Mouse (Mus musculus) liver, adult 2 months (tissue): ENCODE data around the gene Olfr195. TPM values are rescaled to one million over a fixed set of nuclear protein-coding genes. Genes with fewer than 3 reads are reported as not detected.
"Not testable (repeated sequence)": the region's sequence is repeated elsewhere in the genome, so short reads cannot be mapped to it uniquely, and the experiment has no call there.

ENCODE experiments used
- DNase-seq: peaks from one replicate; pipeline ENCODE4 v3.0.0-alpha.2; 2011; ENCODE audit warnings: low read depth, low spot score; ENCODE audit errors: extremely low read depth
- H3K27ac ChIP-seq: fragments of 200-500 bp; replicated peaks from 2 replicates; pipeline ENCODE4 v1.5.1; 2012; ENCODE audit warnings: low read depth, mild to moderate bottlenecking, control low read depth, inconsistent platforms, low read length; ENCODE audit not compliant: insufficient read depth
- H3K27me3 ChIP-seq: fragments of 200-500 bp; 2 replicates; pipeline ENCODE4 v1.6.1; 2012; ENCODE audit warnings: mild to moderate bottlenecking, moderate library complexity, low read length, inconsistent platforms; ENCODE audit not compliant: control insufficient read depth, insufficient read depth
- H3K36me3 ChIP-seq: fragments of 200-500 bp; 2 replicates; pipeline ENCODE4 v1.6.1; 2012; ENCODE audit warnings: low read length, inconsistent platforms; ENCODE audit not compliant: control insufficient read depth, insufficient read depth
- H3K4me1 ChIP-seq: fragments of 200-500 bp; 2 replicates; pipeline ENCODE4 v1.6.1; 2011; ENCODE audit warnings: low read length; ENCODE audit not compliant: control insufficient read depth, insufficient read depth
- H3K4me3 ChIP-seq: fragments of 200-500 bp; 2 replicates; pipeline ENCODE4 v1.5.1; 2011; ENCODE audit warnings: low read depth, mild to moderate bottlenecking, control low read depth, low read length, moderate library complexity; ENCODE audit not compliant: insufficient read depth
- H3K79me2 ChIP-seq: fragments of 200-500 bp; 2 replicates; pipeline ENCODE4 v1.6.1; 2012; ENCODE audit warnings: inconsistent platforms, mild to moderate bottlenecking, low read length, moderate library complexity; ENCODE audit not compliant: control insufficient read depth, insufficient read depth
- H3K9ac ChIP-seq: fragments of 200-500 bp; 2 replicates; pipeline ENCODE4 v1.6.1; 2012; ENCODE audit warnings: low read depth, mild to moderate bottlenecking, control low read depth, inconsistent platforms, low read length
- CTCF ChIP-seq: fragments of 200-500 bp; IDR thresholded peaks from 2 replicates; pipeline ENCODE4 v1.5.1; 2011; ENCODE audit warnings: low read depth, low read length, control low read depth
- POLR2A ChIP-seq: fragments of 200-500 bp; IDR thresholded peaks from 2 replicates; pipeline ENCODE4 v1.6.1; 2011; ENCODE audit warnings: low read length, control low read depth; ENCODE audit not compliant: insufficient read depth; ENCODE audit errors: extremely low read depth
- WGBS: fragments of 180-500 bp; shearing (Covaris S2); methylation state at CpG from one replicate; pipeline ENCODE4 v1.1.7; 2018; 5-methylcytosine and 5-hydroxymethylcytosine counted together
- polyA plus RNA-seq: library from polyadenylated mRNA; depleted of rRNA; stranded (reverse); fragments of >200 nt; gene quantifications from 2 replicates; pipeline ENCODE4 v1.2.3, GENCODE M21; 2012; rRNA removed
- total RNA-seq: library from RNA; depleted of rRNA; stranded (reverse); fragments of >200 nt; gene quantifications from 2 replicates; pipeline ENCODE4 v1.2.3, GENCODE M21; 2014; rRNA removed

Olfr195 gene
- not detected in 2 replicates for total RNA-seq
- polyA plus RNA-seq: not detected in 2 replicates

DNA sequence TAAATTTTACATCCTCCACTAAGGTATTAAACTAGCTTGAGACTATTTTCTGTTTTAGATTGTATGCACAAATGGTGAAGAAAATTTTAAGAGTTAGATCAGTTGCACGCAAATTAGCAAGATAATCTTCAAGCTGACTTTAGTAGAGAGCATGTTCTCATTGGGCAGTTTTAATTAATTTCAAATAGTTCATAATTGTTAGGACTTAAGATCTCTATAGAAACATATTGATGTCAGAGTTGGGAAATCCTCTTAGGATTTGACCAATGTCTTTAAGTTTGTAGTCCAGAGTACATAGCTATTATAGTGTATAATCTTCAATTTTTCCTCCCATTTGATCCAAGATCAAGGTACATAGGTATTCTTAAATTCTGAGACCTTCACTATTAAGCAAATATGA is at the start of gene Olfr195:
TSS of gene Olfr195 (plus strand) at position 301 of the 400 bp plus-strand sequence.
- no peak within 1 kb of the TSS for H3K4me3 ChIP-seq
- 81% methylated on average over 1 of the region's 1 CpGs for WGBS

DNA sequence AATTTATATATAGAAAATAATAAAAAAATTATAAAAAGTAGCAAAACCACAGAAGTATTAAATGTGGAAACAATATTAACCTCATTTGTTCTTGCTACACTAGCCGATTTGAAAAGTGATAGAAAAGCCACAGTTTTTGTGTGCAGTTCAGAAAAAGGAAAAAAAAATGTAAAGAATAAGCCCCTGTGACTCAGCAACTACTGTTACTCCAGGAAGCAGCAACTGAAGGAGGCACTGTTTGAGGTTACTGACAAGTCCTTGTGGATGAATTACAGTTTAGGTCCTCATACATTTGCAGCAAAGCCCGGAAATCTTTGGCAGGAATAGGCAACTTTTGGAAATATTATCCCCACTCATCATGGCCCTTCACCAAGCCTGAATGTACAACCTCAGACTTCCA is 41.5 kb upstream of the Olfr195 start:
- TF ChIP-seq CTCF (no peak), POLR2A (no peak)
- Histone ChIP-seq H3K36me3 (no peaks in the 10 kb centered on the region), H3K4me3 (no peak overlapping the region), H3K9ac (no peak overlapping the region), H3K27me3 (no peaks in the 10 kb centered on the region), H3K79me2 (no peaks in the 10 kb centered on the region), H3K4me1 (no peaks in the 10 kb centered on the region), H3K27ac (no peak overlapping the region)
- 77% methylated on average over 2 of the region's 2 CpGs for WGBS
- DNase-seq: no peak

More for the DNA sequence above, at the start of gene Olfr195:
- no peak for DNase-seq
- H3K79me2 ChIP-seq: no peaks in the 10 kb centered on the region
- no peak within 1 kb of the TSS for H3K9ac ChIP-seq
- no peaks in the 10 kb centered on the region for H3K36me3 ChIP-seq
- no peak within 1 kb of the TSS for H3K27ac ChIP-seq
- no peaks in the 10 kb centered on the region for H3K4me1 ChIP-seq
- H3K27me3 ChIP-seq: no peaks in the 10 kb centered on the region
- TF ChIP-seq CTCF (no peak), POLR2A (no peak)

DNA sequence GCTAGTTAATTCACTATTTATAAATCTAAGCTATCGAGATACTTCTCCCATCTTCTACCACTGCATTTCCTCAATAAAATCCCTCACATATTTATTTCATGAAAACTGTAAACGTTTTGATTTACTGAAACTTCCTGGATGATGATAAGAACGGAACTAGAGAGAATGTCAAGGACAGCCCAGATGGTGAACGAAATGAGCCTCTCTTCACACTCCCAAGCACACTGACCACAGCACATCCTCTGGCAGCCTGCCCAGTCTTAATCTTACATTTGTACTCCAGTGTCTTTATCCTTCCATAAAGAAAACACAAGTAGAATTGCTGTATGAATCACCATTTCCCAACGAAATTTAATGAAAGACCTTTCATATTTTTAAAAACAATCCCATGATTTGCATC is 38.3 kb upstream of the Olfr195 start:
- not testable (repeated sequence) for H3K9ac ChIP-seq, H3K36me3 ChIP-seq, H3K4me3 ChIP-seq, H3K79me2 ChIP-seq, H3K4me1 ChIP-seq, H3K27ac ChIP-seq, H3K27me3 ChIP-seq, DNase-seq
- 47% methylated on average over 5 of the region's 5 CpGs for WGBS

DNA sequence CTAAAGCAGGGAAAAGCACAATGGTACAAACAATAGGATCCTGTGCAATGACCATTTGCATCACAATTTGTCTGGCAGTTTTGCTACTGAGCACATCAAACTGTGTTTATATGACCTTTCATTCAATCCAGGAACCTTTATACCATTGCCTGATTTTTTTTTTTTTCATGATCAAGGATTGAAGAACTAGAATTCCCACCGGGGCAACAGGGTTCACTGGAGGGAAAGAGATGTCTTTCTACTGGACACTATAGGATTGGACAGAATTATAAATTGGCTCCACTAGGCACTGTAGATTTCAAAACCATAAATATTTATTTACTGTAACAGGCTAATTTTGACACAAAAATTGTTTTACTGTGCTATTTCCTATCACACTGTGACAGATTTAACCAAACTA is 35.1 kb upstream of the Olfr195 start, which contains the start of gene Olfr193:
TSS of gene Olfr193 (minus strand) at position 101 of the 400 bp plus-strand sequence.
- no peaks in the 10 kb centered on the region for H3K4me1 ChIP-seq
- 77% methylated on average over 1 of the region's 1 CpGs for WGBS
- H3K79me2 ChIP-seq: no peaks in the 10 kb centered on the region
- DNase-seq: no peak
- no peaks in the 10 kb centered on the region for H3K27me3 ChIP-seq
- no peak within 1 kb of the TSS for H3K4me3 ChIP-seq
- H3K27ac ChIP-seq: no peak within 1 kb of the TSS
- TF ChIP-seq POLR2A: no peak
- no peak for TF ChIP-seq CTCF
- no peak within 1 kb of the TSS for H3K9ac ChIP-seq
- H3K36me3 ChIP-seq: no peaks in the 10 kb centered on the region

DNA sequence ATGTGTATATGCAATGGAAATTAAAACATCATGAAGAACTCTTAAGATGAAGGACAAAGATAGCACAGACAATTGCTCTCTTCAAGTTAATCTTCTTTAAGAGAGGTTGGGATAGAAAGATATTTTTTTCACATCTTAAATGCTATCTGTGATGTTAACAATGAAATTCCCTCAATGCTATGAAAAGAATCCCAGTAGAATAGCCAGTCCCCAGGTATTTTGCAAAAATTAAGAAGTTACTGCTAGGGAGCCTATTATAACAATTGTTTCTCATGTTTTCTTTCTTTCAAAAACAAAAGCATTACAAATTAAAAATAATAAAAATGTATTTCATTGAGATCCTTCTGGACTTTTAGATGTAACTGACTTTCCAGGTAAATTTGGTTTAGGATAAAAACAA is 25.9 kb upstream of the Olfr195 start, which contains the start of gene Olfr194:
TSS of gene Olfr194 (minus strand) at position 101 of the 400 bp plus-strand sequence.
- no peak for TF ChIP-seq CTCF
- no peak for TF ChIP-seq POLR2A
- Histone ChIP-seq H3K4me1 (no peaks in the 10 kb centered on the region), H3K9ac (no peak within 1 kb of the TSS), H3K27ac (no peak within 1 kb of the TSS), H3K27me3 (no peaks in the 10 kb centered on the region), H3K36me3 (no peaks in the 10 kb centered on the region), H3K79me2 (no peaks in the 10 kb centered on the region), H3K4me3 (no peak within 1 kb of the TSS)
- no peak for DNase-seq

DNA sequence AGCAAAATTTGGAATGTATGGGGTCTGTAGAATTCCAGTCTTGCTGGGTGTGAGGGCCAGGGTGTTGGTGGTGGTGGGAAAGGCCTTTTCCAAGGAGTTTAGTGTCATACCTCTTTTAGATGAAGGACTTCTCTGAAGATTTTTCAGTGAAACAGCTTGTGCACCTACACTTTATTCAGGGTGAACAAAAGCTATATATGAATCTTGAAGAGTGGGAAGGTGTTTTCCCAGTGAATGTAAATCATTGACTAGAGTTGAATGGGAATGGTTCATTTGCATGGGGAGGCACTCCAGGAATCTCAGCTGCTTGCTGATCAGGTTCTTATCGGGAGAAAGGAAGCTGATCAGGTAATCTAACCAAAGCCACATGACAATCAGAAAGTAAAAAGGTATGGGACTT is 16.1 kb upstream of the Olfr195 start:
- no peak overlapping the region for H3K9ac ChIP-seq
- DNase-seq: no peak
- WGBS: 62% methylated on average over 1 of the region's 1 CpGs
- H3K27ac ChIP-seq: no peak overlapping the region
- no peaks in the 10 kb centered on the region for H3K79me2 ChIP-seq
- no peak for TF ChIP-seq CTCF
- TF ChIP-seq POLR2A: no peak
- no peaks in the 10 kb centered on the region for H3K36me3 ChIP-seq
- no peak overlapping the region for H3K4me3 ChIP-seq
- H3K27me3 ChIP-seq: no peaks in the 10 kb centered on the region
- H3K4me1 ChIP-seq: no peaks in the 10 kb centered on the region
